Mouse (Mus musculus) testis, adult 2 months (tissue): ENCODE measurements around the gene Olfr56.

Source experiments
- CTCF ChIP-seq: fragments of 200-500 bp; IDR thresholded peaks from 2 replicates; pipeline ENCODE4 v1.5.1; 2012; ENCODE audit warnings: low read depth, mild to moderate bottlenecking, inconsistent platforms, low read length, moderate library complexity; ENCODE audit not compliant: control insufficient read depth, insufficient read depth, insufficient replicate concordance
- POLR2A ChIP-seq: fragments of 200-500 bp; IDR thresholded peaks from 2 replicates; pipeline ENCODE4 v1.6.1; 2012; ENCODE audit warnings: low read depth, mild to moderate bottlenecking, inconsistent platforms, low read length, moderate library complexity; ENCODE audit not compliant: control insufficient read depth

- TF ChIP-seq CTCF (no peak), POLR2A (no peak)
Observed at GRCm38 (mm10) chr11:49083146-49083545, 104.5 kb downstream of the Olfr56 start.
